Comparison of ENCODE assay signal across 9 mouse cellular contexts in genomic region chr14:55054191-55054749, GRCm38 (mm10). TPM values are rescaled to one million over a fixed set of nuclear protein-coding genes. Genes with fewer than 3 reads are reported as not detected.
DNase-seq lines count a peak whose midpoint lies in the region; ATAC-seq and TF ChIP-seq lines count a peak whose summit lies in the region.
"Had no signal": no experiment of that assay in that cellular context is flagged by ENCODE, and none has a peak within 500 bp of the region (broad histone marks: within the 10 kb centered on the region; RNA-seq: fewer than 3 reads in every experiment).

No protein-coding gene starts in this region.

- H3K4me3 ChIP-seq in forebrain, embryonic 12.5 days (replicated peaks): peak overlapping the region; percentile 17
- no peak overlapping the region for H3K4me3 ChIP-seq in forebrain, embryonic 10.5 days
- peak overlapping the region; percentile 33 for H3K4me3 ChIP-seq in hindbrain, postnatal 0 days (ENCODE audit: low read length)
- H3K4me3 ChIP-seq: limb, embryonic 12.5 days had no signal

- H3K27ac ChIP-seq in forebrain, embryonic 12.5 days: peak overlapping the region; percentile 88
- H3K27ac ChIP-seq in forebrain, embryonic 10.5 days: no peak overlapping the region
- H3K27ac ChIP-seq in hindbrain, postnatal 0 days: peak overlapping the region; percentile 97
- H3K27ac ChIP-seq: limb, embryonic 12.5 days had no signal

- peaks cover 2% of the 10 kb centered on the region; the same call in 1 of the 2 replicates for H3K27me3 ChIP-seq in forebrain, embryonic 12.5 days
- peaks cover 10% of the 10 kb centered on the region; the same call in 1 of the 2 replicates for H3K27me3 ChIP-seq in forebrain, embryonic 10.5 days (ENCODE audit: poor library complexity, severe bottlenecking)
- H3K27me3 ChIP-seq in hindbrain, postnatal 0 days (ENCODE audit: insufficient read depth, low read length): no peaks in the 10 kb centered on the region

- peak overlapping the region; percentile 38 for H3K4me2 ChIP-seq in forebrain, embryonic 12.5 days
- H3K4me2 ChIP-seq in hindbrain, postnatal 0 days (ENCODE audit: low read depth, low read length): peak overlapping the region; percentile 58
- H3K4me2 ChIP-seq: limb, embryonic 12.5 days had no signal

- H3K9ac ChIP-seq in forebrain, embryonic 12.5 days: 0 out of 2 replicates have a peak overlapping the region, but pooled peaks have one; percentile 17
- peak overlapping the region; percentile 58 for H3K9ac ChIP-seq in hindbrain, postnatal 0 days (replicated peaks; ENCODE audit: low read length)
- H3K9ac ChIP-seq: limb, embryonic 12.5 days had no signal

- no peak for ATAC-seq in forebrain, embryonic 12.5 days (ENCODE audit: low FRiP score)
- peak; percentile 54 for ATAC-seq in hindbrain, postnatal 0 days
- ATAC-seq in megakaryocyte-erythroid progenitor cell, adult 5-6 weeks (replicated peaks; ENCODE audit: low FRiP score, low TSS enrichment, poor library complexity, severe bottlenecking): no peak

- 78% methylated on average over 10 of the region's 10 CpGs for WGBS in forebrain, embryonic 12.5 days
- WGBS in forebrain, embryonic 10.5 days: 88% methylated on average over 10 of the region's 10 CpGs
- 20% methylated on average over 10 of the region's 10 CpGs for WGBS in hindbrain, postnatal 0 days

- DNase-seq in forebrain, embryonic 10.5 days (ENCODE audit: extremely low spot score, low spot score): no peak
- DNase-seq in 3134 (ENCODE audit: extremely low read depth, insufficient read length, low spot score): peak; percentile 75
- peak; percentile 91 to 93 for DNase-seq in cerebellum, postnatal 10 days
- DNase-seq in hindbrain, postnatal 0 days (ENCODE audit: low spot score): peak; percentile 86
- DNase-seq in urinary bladder, adult 2 months (ENCODE audit: low spot score): no peak
- no peak for DNase-seq in thymus, postnatal 36 days

- no peaks in the 10 kb centered on the region for H3K36me3 ChIP-seq in forebrain, embryonic 12.5 days (replicated peaks)
- H3K36me3 ChIP-seq in forebrain, embryonic 10.5 days (replicated peaks): no peaks in the 10 kb centered on the region
- H3K36me3 ChIP-seq in hindbrain, postnatal 0 days (ENCODE audit: insufficient read depth, low read length): no peaks in the 10 kb centered on the region
- H3K36me3 ChIP-seq: limb, embryonic 12.5 days had no signal

- TF ChIP-seq CTCF in hindbrain, postnatal 0 days (IDR thresholded peaks at IDR 0.05; ENCODE audit: low read depth): no peak

- 0 out of 2 replicates have a peak, but pooled peaks cover 2% of the 10 kb centered on the region for H3K9me3 ChIP-seq in forebrain, embryonic 12.5 days
- H3K9me3 ChIP-seq in forebrain, embryonic 10.5 days: 0 out of 2 replicates have a peak, but pooled peaks cover 3% of the 10 kb centered on the region
- H3K9me3 ChIP-seq in hindbrain, postnatal 0 days (ENCODE audit: low read length): no peaks in the 10 kb centered on the region
- H3K9me3 ChIP-seq: limb, embryonic 12.5 days had no signal

- H3K4me1 ChIP-seq in forebrain, embryonic 12.5 days: peaks cover 23% of the 10 kb centered on the region; the same call in 1 of the 2 replicates
- H3K4me1 ChIP-seq in forebrain, embryonic 10.5 days: peaks cover 22% of the 10 kb centered on the region
- H3K4me1 ChIP-seq in hindbrain, postnatal 0 days (ENCODE audit: insufficient read depth, low read length): peaks cover 33% of the 10 kb centered on the region
- H3K4me1 ChIP-seq: limb, embryonic 12.5 days had no signal

RNA-seq across cellular contexts. Expression of gene Zfhx2, which starts 37.9 kb away (rescaled TPM):
- 26.3 and 28.1 TPM in 2 replicates for polyA plus RNA-seq in forebrain, embryonic 12.5 days (2016; fragmentation: Nextera tagmentation; extraction: Ambion mirVana)
- 8.1 and 9.2 TPM in 2 replicates for polyA plus RNA-seq in forebrain, embryonic 10.5 days (2016; fragmentation: Nextera tagmentation; extraction: Ambion mirVana)
- total RNA-seq in hindbrain, postnatal 0 days (2014; rRNA removed): 10.7 and 10.9 TPM in 2 replicates
- 8.1 and 8.4 TPM in 2 replicates for polyA plus RNA-seq in hindbrain, postnatal 0 days (2015; fragmentation: Nextera tagmentation; extraction: Ambion mirVana)
- total RNA-seq in megakaryocyte-erythroid progenitor cell, adult 5-6 weeks (2014; fragmentation: Nextera tagmentation): 5.6 and 7.8 TPM in 2 replicates
- total RNA-seq in megakaryocyte-erythroid progenitor cell, adult 5-6 weeks (2017): 0.19 and 1.4 TPM in 2 replicates
- 0.66 and 2.0 TPM in 2 replicates for polyA plus RNA-seq in urinary bladder, adult 2 months (2012; rRNA removed)

RNA-seq across cellular contexts. Expression of gene Ngdn, which starts 39.0 kb away (rescaled TPM):
- polyA plus RNA-seq in forebrain, embryonic 12.5 days (2016; fragmentation: Nextera tagmentation; extraction: Ambion mirVana): 71.7 and 73.3 TPM in 2 replicates
- polyA plus RNA-seq in forebrain, embryonic 10.5 days (2016; fragmentation: Nextera tagmentation; extraction: Ambion mirVana): 102 and 104 TPM in 2 replicates
- total RNA-seq in hindbrain, postnatal 0 days (2014; rRNA removed): 16.6 and 25.4 TPM in 2 replicates
- polyA plus RNA-seq in hindbrain, postnatal 0 days (2015; fragmentation: Nextera tagmentation; extraction: Ambion mirVana): 53.2 and 55.2 TPM in 2 replicates
- total RNA-seq in megakaryocyte-erythroid progenitor cell, adult 5-6 weeks (2014; fragmentation: Nextera tagmentation): 63.6 and 71.5 TPM in 2 replicates
- 53.4 and 64.6 TPM in 2 replicates for total RNA-seq in megakaryocyte-erythroid progenitor cell, adult 5-6 weeks (2017)
- polyA plus RNA-seq in urinary bladder, adult 2 months (2012; rRNA removed): 53.7 and 65.8 TPM in 2 replicates

RNA-seq across cellular contexts. Expression of gene Thtpa, which starts 40.3 kb away (rescaled TPM):
- polyA plus RNA-seq in forebrain, embryonic 12.5 days (2016; fragmentation: Nextera tagmentation; extraction: Ambion mirVana): 32.0 and 33.0 TPM in 2 replicates
- 30.5 and 31.4 TPM in 2 replicates for polyA plus RNA-seq in forebrain, embryonic 10.5 days (2016; fragmentation: Nextera tagmentation; extraction: Ambion mirVana)
- total RNA-seq in hindbrain, postnatal 0 days (2014; rRNA removed): 37.7 and 44.1 TPM in 2 replicates
- polyA plus RNA-seq in hindbrain, postnatal 0 days (2015; fragmentation: Nextera tagmentation; extraction: Ambion mirVana): 31.8 and 32.8 TPM in 2 replicates
- 9.2 and 10.4 TPM in 2 replicates for total RNA-seq in megakaryocyte-erythroid progenitor cell, adult 5-6 weeks (2014; fragmentation: Nextera tagmentation)
- 5.1 and 6.4 TPM in 2 replicates for total RNA-seq in megakaryocyte-erythroid progenitor cell, adult 5-6 weeks (2017)
- polyA plus RNA-seq in urinary bladder, adult 2 months (2012; rRNA removed): 6.6 and 11.6 TPM in 2 replicates

RNA-seq across cellular contexts. Expression of gene Ap1g2, which starts 52.1 kb away (rescaled TPM):
- 10.2 and 11.4 TPM in 2 replicates for polyA plus RNA-seq in forebrain, embryonic 12.5 days (2016; fragmentation: Nextera tagmentation; extraction: Ambion mirVana)
- polyA plus RNA-seq in forebrain, embryonic 10.5 days (2016; fragmentation: Nextera tagmentation; extraction: Ambion mirVana): 16.4 and 18.5 TPM in 2 replicates
- total RNA-seq in hindbrain, postnatal 0 days (2014; rRNA removed): 5.7 and 6.5 TPM in 2 replicates
- polyA plus RNA-seq in hindbrain, postnatal 0 days (2015; fragmentation: Nextera tagmentation; extraction: Ambion mirVana): 5.9 and 6.1 TPM in 2 replicates
- 66.7 and 109 TPM in 2 replicates for total RNA-seq in megakaryocyte-erythroid progenitor cell, adult 5-6 weeks (2014; fragmentation: Nextera tagmentation)
- total RNA-seq in megakaryocyte-erythroid progenitor cell, adult 5-6 weeks (2017): 13.3 and 27.0 TPM in 2 replicates
- polyA plus RNA-seq in urinary bladder, adult 2 months (2012; rRNA removed): 22.5 and 26.6 TPM in 2 replicates

RNA-seq across cellular contexts. Expression of gene Myh7, which starts 59.8 kb away (rescaled TPM):
- 3.6 and 4.2 TPM in 2 replicates for polyA plus RNA-seq in forebrain, embryonic 12.5 days (2016; fragmentation: Nextera tagmentation; extraction: Ambion mirVana)
- 0.63 and 0.72 TPM in 2 replicates for polyA plus RNA-seq in forebrain, embryonic 10.5 days (2016; fragmentation: Nextera tagmentation; extraction: Ambion mirVana)
- total RNA-seq in hindbrain, postnatal 0 days (2014; rRNA removed): 1.3 and 2.0 TPM in 2 replicates
- polyA plus RNA-seq in hindbrain, postnatal 0 days (2015; fragmentation: Nextera tagmentation; extraction: Ambion mirVana): 6.5 and 8.6 TPM in 2 replicates
- total RNA-seq in megakaryocyte-erythroid progenitor cell, adult 5-6 weeks (2014; fragmentation: Nextera tagmentation): not detected in 2 replicates
- total RNA-seq in megakaryocyte-erythroid progenitor cell, adult 5-6 weeks (2017): not detected in 2 replicates
- 0.26 and 0.47 TPM in 2 replicates for polyA plus RNA-seq in urinary bladder, adult 2 months (2012; rRNA removed)

Comparison
In these comparisons a context has a peak if more than half of its experiments do, and no peak if none do; other contexts are left out.
1. DNase-seq: peak in 3134 (single experiment), cerebellum, postnatal 10 days (2 of 2) and hindbrain, postnatal 0 days (single experiment); none in forebrain, embryonic 10.5 days (single experiment), urinary bladder, adult 2 months (single experiment) and thymus, postnatal 36 days (0 of 2).